Mouse (Mus musculus) hindbrain, embryonic 11.5 days (tissue): Measurements from ENCODE around the gene Tnp1. TPM values are rescaled to one million over a fixed set of nuclear protein-coding genes. Genes with fewer than 3 reads are reported as not detected.

Experiments
- ATAC-seq: fragments of 200-750 bp; cut with Nextera tagmentation; 2 replicates; pipeline ENCODE4 v1.8.0; 2017; ENCODE audit warnings: mild to moderate bottlenecking, moderate TSS enrichment, moderate library complexity; ENCODE audit not compliant: low FRiP score
- DNase-seq: peaks from one replicate; pipeline ENCODE4 v3.0.0-alpha.2; 2015; ENCODE audit warnings: low spot score
- H3K27ac ChIP-seq: fragments of 300-500 bp; sonication (generic); 2 replicates; pipeline ENCODE4 v1.5.1; 2014; ENCODE audit warnings: mild to moderate bottlenecking, low read depth, low read length
- H3K27me3 ChIP-seq: fragments of 300-500 bp; sonication (generic); 2 replicates; pipeline ENCODE4 v1.6.1; 2014; ENCODE audit warnings: mild to moderate bottlenecking, low read length, moderate library complexity, mixed read lengths; ENCODE audit not compliant: control insufficient read depth, insufficient read depth
- H3K36me3 ChIP-seq: fragments of 300-500 bp; sonication (generic); 2 replicates; pipeline ENCODE4 v1.6.1; 2014; ENCODE audit warnings: mild to moderate bottlenecking, low read length, moderate library complexity, mixed read lengths; ENCODE audit not compliant: control insufficient read depth, insufficient read depth
- H3K4me1 ChIP-seq: fragments of 300-500 bp; sonication (generic); replicated peaks from 2 replicates; pipeline ENCODE4 v1.6.1; 2014; ENCODE audit warnings: low read length, mixed read lengths; ENCODE audit not compliant: control insufficient read depth, insufficient read depth
- H3K4me2 ChIP-seq: fragments of 300-500 bp; sonication (generic); replicated peaks from 2 replicates; pipeline ENCODE4 v1.6.1; 2014; ENCODE audit warnings: mild to moderate bottlenecking, low read depth, low read length
- H3K4me3 ChIP-seq: fragments of 300-500 bp; sonication (generic); 2 replicates; pipeline ENCODE4 v1.5.1; 2014; ENCODE audit warnings: low read depth, low read length
- H3K9ac ChIP-seq: fragments of 300-500 bp; sonication (generic); 2 replicates; pipeline ENCODE4 v1.6.1; 2014; ENCODE audit warnings: low read depth, low read length
- H3K9me3 ChIP-seq: fragments of 300-500 bp; sonication (generic); 2 replicates; pipeline ENCODE4 v1.6.1; 2016; ENCODE audit warnings: low read length; ENCODE audit not compliant: control insufficient read depth
- WGBS: fragments of 180-500 bp; shearing (Covaris S2); extraction: QIAGEN DNeasy Blood & Tissue Kit; methylation state at CpG from one replicate; pipeline ENCODE4 v1.1.7; 2014; 5-methylcytosine and 5-hydroxymethylcytosine counted together
- polyA plus RNA-seq: library from polyadenylated mRNA; unstranded; fragments of >200 nt; fragmentation: Nextera tagmentation; extraction: Ambion mirVana; gene quantifications from 2 replicates; pipeline ENCODE4 v1.2.1, GENCODE M21; 2014

Tnp1 gene
- polyA plus RNA-seq, 1 experiment from 2014 or later, result not detected

- DNase-seq (no peak), ATAC-seq (no peak)
- Histone ChIP-seq H3K36me3 (no peaks in the 10 kb centered on the region), H3K27me3 (no peaks in the 10 kb centered on the region), H3K27ac (no peak overlapping the region), H3K9me3 (no peaks in the 10 kb centered on the region), H3K4me3 (no peak overlapping the region), H3K4me1 (no peaks in the 10 kb centered on the region), H3K9ac (no peak overlapping the region), H3K4me2 (no peak overlapping the region)
- 88% methylated on average over 6 of the region's 6 CpGs for WGBS
Measured at GRCm38 (mm10) chr1:73028741-73029140, 13.0 kb upstream of the Tnp1 start.

GRCm38 (mm10) chr1:73027381-73027780 lies 11.7 kb upstream of the Tnp1 start:
- Histone ChIP-seq H3K27ac (no peak overlapping the region), H3K27me3 (no peaks in the 10 kb centered on the region), H3K4me1 (no peaks in the 10 kb centered on the region), H3K4me3 (no peak overlapping the region), H3K36me3 (no peaks in the 10 kb centered on the region), H3K9ac (no peak overlapping the region), H3K9me3 (no peaks in the 10 kb centered on the region), H3K4me2 (no peak overlapping the region)
- WGBS, result 80% methylated on average over 4 of the region's 4 CpGs
- DNase-seq, result no peak
- no peak for ATAC-seq

DNA sequence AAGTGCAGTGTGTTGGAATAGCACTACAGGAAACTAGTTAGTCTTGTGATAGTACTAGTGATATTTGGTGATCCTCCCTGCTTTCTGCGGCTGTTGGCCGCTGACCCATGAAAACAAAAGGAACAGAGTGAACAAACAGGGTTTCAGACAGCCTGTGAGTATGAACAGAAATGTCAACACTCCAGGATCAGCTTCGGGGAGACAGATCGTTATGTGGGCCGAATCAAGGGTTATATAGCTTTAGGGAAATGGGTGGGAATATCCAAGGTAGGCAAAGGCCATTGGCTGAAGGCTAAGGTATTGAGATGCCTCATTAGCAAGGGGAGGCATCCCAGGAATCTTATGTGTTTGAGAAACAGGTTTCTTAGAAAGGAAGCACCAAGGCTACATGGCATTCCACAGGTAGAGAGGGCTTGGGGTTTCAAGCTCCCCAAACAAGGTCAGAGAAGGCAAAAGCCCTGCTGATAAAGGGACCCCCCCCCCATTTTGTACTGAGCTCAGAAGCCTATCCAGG lies 11.1 kb upstream of the Tnp1 start:
- Histone ChIP-seq H3K27me3 (no peaks in the 10 kb centered on the region), H3K9me3 (no peaks in the 10 kb centered on the region), H3K9ac (no peak overlapping the region), H3K36me3 (no peaks in the 10 kb centered on the region), H3K4me3 (no peak overlapping the region), H3K4me1 (no peaks in the 10 kb centered on the region), H3K4me2 (no peak overlapping the region), H3K27ac (no peak overlapping the region)
- 81% methylated on average over 5 of the region's 5 CpGs for WGBS
- ATAC-seq, result no peak
- no peak for DNase-seq

DNA sequence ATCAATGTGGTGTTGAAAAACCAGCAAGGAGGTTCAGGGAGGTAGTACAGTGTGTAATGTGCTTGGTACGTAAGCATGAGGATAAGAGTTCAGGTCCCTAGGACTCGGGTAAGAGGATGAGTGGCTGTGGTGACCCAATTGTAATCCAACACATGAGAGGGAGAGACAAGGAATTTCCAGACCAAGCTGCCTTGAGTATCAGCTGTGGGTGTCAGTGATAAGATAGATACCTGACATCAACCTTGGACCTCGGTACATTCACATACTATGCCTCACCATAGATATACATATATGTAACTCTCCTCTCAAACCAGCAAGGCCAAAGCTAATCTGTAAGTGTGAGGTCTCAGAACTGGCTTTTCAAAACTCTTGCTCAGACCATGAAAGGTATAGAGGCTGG lies 10.4 kb upstream of the Tnp1 start:
- Histone ChIP-seq H3K27ac (no peak overlapping the region), H3K4me3 (no peak overlapping the region), H3K27me3 (no peaks in the 10 kb centered on the region), H3K9ac (no peak overlapping the region), H3K4me2 (no peak overlapping the region), H3K4me1 (no peaks in the 10 kb centered on the region), H3K9me3 (no peaks in the 10 kb centered on the region), H3K36me3 (no peaks in the 10 kb centered on the region)
- ATAC-seq (no peak), DNase-seq (no peak)
- 95% methylated on average over 3 of the region's 3 CpGs for WGBS

GRCm38 (mm10) chr1:73006847-73007246 lies 8.9 kb downstream of the Tnp1 start:
- no peak overlapping the region for H3K4me3 ChIP-seq
- DNase-seq, result no peak
- no peaks in the 10 kb centered on the region for H3K4me1 ChIP-seq
- no peak overlapping the region for H3K4me2 ChIP-seq
- H3K9ac ChIP-seq, result no peak overlapping the region
- no peak for ATAC-seq
- 94% methylated on average over 1 of the region's 1 CpGs for WGBS
- H3K27ac ChIP-seq, result no peak overlapping the region
- no peaks in the 10 kb centered on the region for H3K27me3 ChIP-seq
- no peaks in the 10 kb centered on the region for H3K36me3 ChIP-seq
- no peaks in the 10 kb centered on the region for H3K9me3 ChIP-seq

- Histone ChIP-seq H3K4me2 (no peak overlapping the region), H3K36me3 (no peaks in the 10 kb centered on the region), H3K4me1 (no peaks in the 10 kb centered on the region), H3K4me3 (no peak overlapping the region), H3K9me3 (no peaks in the 10 kb centered on the region), H3K27ac (no peak overlapping the region), H3K27me3 (no peaks in the 10 kb centered on the region), H3K9ac (no peak overlapping the region)
- ATAC-seq (no peak), DNase-seq (no peak)
- WGBS, result 78% methylated on average over 2 of the region's 2 CpGs
Measured at GRCm38 (mm10) chr1:73004890-73005289, 10.8 kb downstream of the Tnp1 start.

DNA sequence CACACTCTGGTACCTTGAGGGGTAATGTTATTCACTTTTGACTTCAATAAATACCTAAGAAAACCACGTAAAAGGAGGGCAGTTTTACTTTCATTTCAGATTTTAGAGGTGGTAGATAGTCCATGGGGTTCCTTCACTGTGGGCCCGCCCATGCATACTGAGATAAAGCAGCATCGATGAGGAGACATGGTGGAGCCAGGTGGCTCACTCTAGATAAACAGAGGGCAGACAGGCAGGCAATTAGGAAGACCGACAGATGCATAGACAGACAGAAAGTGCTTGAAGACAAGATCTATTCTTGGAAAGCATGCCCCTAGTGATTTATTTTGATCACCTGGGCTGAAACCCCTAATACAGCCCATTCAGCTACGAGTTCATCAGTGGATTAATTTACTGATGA lies 13.1 kb downstream of the Tnp1 start:
- Histone ChIP-seq H3K4me1 (no peaks in the 10 kb centered on the region), H3K4me3 (no peak overlapping the region), H3K9me3 (no peaks in the 10 kb centered on the region), H3K27me3 (no peaks in the 10 kb centered on the region), H3K27ac (no peak overlapping the region), H3K4me2 (no peak overlapping the region), H3K9ac (no peak overlapping the region), H3K36me3 (no peaks in the 10 kb centered on the region)
- no peak for DNase-seq
- ATAC-seq, result no peak
- WGBS, result 77% methylated on average over 5 of the region's 5 CpGs

DNA sequence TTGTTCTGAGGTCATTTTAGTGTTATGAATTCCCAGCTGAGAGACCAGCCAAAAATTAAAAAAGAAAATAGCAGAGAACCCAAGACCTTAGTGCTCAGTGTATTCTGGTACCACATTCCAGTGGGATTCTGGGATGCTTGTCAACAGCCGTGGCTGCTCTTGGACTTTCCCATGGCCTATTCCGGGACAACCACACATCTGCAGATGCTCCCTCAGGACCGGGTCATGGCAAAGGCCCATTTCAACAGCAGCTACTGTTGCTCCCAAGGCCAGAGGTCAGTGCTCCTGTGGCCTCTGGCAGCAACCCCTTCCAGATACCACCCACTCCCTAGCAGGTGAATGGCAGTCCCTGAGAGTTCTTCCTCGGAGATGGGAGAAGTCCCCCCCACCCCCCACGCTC lies 13.7 kb downstream of the Tnp1 start:
- 64% methylated on average over 5 of the region's 5 CpGs for WGBS
- DNase-seq (no peak), ATAC-seq (no peak)
- Histone ChIP-seq H3K4me1 (no peaks in the 10 kb centered on the region), H3K9ac (no peak overlapping the region), H3K4me2 (no peak overlapping the region), H3K27me3 (no peaks in the 10 kb centered on the region), H3K4me3 (no peak overlapping the region), H3K36me3 (no peaks in the 10 kb centered on the region), H3K9me3 (no peaks in the 10 kb centered on the region), H3K27ac (no peak overlapping the region)

DNA sequence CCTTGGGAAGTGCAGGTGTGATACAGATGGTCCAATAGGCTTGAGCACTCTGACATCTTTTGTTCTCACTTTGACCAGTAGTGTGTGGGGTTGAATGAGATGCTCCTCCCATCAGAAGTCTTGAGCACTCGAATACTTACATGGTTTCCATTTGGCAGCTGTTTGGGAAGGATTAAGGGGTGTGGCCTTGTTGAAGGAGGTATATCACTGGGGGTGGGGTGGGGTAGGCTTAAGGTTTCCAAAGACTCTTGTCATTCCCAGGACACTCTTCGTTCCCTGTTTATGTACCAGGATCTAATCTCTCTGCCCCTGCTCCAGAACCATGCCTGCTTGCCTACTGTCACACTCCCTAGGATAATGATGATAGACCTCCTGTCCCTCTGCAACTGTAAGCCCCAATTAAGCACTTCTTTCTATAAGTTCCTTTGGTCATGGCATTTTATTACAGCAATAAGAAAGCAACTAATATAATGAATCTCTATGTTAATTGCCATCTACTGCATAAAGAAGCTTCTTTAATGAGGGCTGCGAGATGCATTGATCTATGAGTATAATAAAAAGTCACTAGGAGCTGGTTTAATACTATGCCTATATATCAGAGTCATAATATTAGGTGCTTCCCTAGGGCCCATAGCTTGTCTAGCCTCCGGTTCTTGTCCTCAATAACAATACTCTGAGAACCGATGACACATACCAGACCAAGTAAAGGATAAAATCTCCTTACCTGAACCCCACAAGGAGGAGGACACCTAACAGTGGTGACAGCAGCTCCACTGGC lies 20.8 kb downstream of the Tnp1 start:
- H3K4me2 ChIP-seq, result no peak overlapping the region
- WGBS, result 94% methylated on average over 5 of the region's 5 CpGs
- H3K27me3 ChIP-seq, result no peaks in the 10 kb centered on the region
- H3K4me3 ChIP-seq, result no peak overlapping the region
- no peaks in the 10 kb centered on the region for H3K9me3 ChIP-seq
- ATAC-seq (no peak), DNase-seq (no peak)
- H3K4me1 ChIP-seq, result no peaks in the 10 kb centered on the region
- H3K9ac ChIP-seq, result no peak overlapping the region
- H3K36me3 ChIP-seq, result no peaks in the 10 kb centered on the region
- H3K27ac ChIP-seq, result no peak overlapping the region
